Mouse (Mus musculus): ENCODE data around the gene Ninj1.

- TF ChIP-seq CTCF (IDR thresholded peaks at IDR 0.05; ENCODE audit: extremely low read depth, insufficient read length, insufficient replicate concordance, low read depth, low read length) (no peak), POLR2A (IDR thresholded peaks at IDR 0.05; ENCODE audit: low read depth, low read length) (no peak)
These were observed 38.6 kb upstream of the Ninj1 start for GRCm38 (mm10) chr13:49148687-49149086.

All from small intestine, adult 2 months (tissue).